Mouse (Mus musculus) embryonic fibroblast, embryonic 13.5 days (primary cell): ENCODE data around the gene Ltbp4.

ENCODE experiments used
- CTCF ChIP-seq: IDR thresholded peaks from 2 replicates; pipeline ENCODE4 v1.5.1; 2011; ENCODE audit warnings: mild to moderate bottlenecking, control low read depth, low read length, moderate library complexity, borderline replicate concordance; ENCODE audit not compliant: insufficient read depth
- POLR2A ChIP-seq: IDR thresholded peaks from 2 replicates; pipeline ENCODE4 v1.6.1; 2011; ENCODE audit warnings: low read depth, mild to moderate bottlenecking, control low read depth, low read length, moderate library complexity

DNA sequence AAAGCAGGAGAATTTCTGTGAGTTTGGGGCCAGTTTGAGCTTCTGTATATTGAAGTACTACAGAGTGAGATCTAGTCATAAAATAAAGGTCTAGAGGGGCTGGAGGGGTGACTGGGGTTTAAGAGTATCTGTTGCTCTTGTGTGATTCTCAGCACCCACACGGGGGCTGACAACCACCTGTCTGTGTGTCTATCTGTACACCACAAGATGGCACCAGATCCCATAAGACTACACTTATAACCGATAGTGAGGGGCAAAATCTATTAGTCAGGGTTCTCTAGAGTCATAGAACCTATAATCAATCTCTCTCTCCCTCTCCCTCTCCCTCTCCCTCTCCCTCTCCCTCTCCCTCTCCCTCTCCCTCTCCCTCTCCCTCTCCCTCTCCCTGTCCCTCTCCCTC lies 46.9 kb downstream of the Ltbp4 start:
- TF ChIP-seq CTCF (no peak), POLR2A (no peak)
